8 mouse cellular contexts compared by ENCODE assay signal in genomic region chr8:123190678-123191077, GRCm38 (mm10). TPM values are rescaled to one million over a fixed set of nuclear protein-coding genes. Genes with fewer than 3 reads are reported as not detected.
DNase-seq lines count a peak whose midpoint lies in the region; ATAC-seq lines count a peak whose summit lies in the region.

No protein-coding gene starts in this region.

- peak overlapping the region; percentile 32; the same call in 1 of the 2 replicates for H3K4me2 ChIP-seq in lung, embryonic 16.5 days (ENCODE audit: low read depth, low read length)

- intact Hi-C loops in heart, postnatal 36 days (cut with DNase I), result loop anchor here (5.0 kb wide), 1 partner anchor 33 kb away; the partner anchor contains the start of gene Sult5a1

- DNase-seq in Muller cell, postnatal 12 days (ENCODE audit: inconsistent ontology term), result peak; percentile 84
- DNase-seq in c-Kit-positive CD71-negative TER-119-negative erythroid progenitor cells, embryonic 14.5 days (ENCODE audit: low read depth), result peak; percentile 62
- peak; percentile 65 to 78 for DNase-seq in heart, postnatal 36 days
- DNase-seq in layer of hippocampus, postnatal 14 days (ENCODE audit: low spot score in 2 of 2), result peak; percentile 60 to 78
- DNase-seq in right cerebral cortex, adult 2 months (ENCODE audit: low spot score in 2 of 2), result peak; percentile 83 to 86

- peak; percentile 99 for ATAC-seq in frontal cortex, adult (ENCODE audit: low TSS enrichment)
- ATAC-seq in lung, embryonic 16.5 days (ENCODE audit: low read depth), result peak; percentile 61; the same call in 1 of the 2 replicates
- ATAC-seq in inflammation-experienced regulatory T-cells, adult 6 months, result no peak

- 2% methylated on average over 9 of the region's 9 CpGs for WGBS in lung, embryonic 16.5 days

- H3K27me3 ChIP-seq in lung, embryonic 16.5 days (ENCODE audit: control insufficient read depth, insufficient read depth, low read depth, low read length), result no peaks in the 10 kb centered on the region

- no peaks in the 10 kb centered on the region for H3K9me3 ChIP-seq in lung, embryonic 16.5 days (ENCODE audit: control insufficient read depth, low read length)

- no peak overlapping the region for H3K4me3 ChIP-seq in lung, embryonic 16.5 days (ENCODE audit: low read length)

- H3K27ac ChIP-seq in lung, embryonic 16.5 days (ENCODE audit: low read length), result no peak overlapping the region

- H3K36me3 ChIP-seq in lung, embryonic 16.5 days (ENCODE audit: control insufficient read depth, insufficient read depth, low read length), result no peaks in the 10 kb centered on the region

- H3K9ac ChIP-seq in lung, embryonic 16.5 days (ENCODE audit: low read length), result 0 out of 2 replicates have a peak overlapping the region, but pooled peaks have one; percentile 11

- H3K4me1 ChIP-seq in lung, embryonic 16.5 days (replicated peaks; ENCODE audit: control insufficient read depth, insufficient read depth, low read length), result peaks cover 21% of the 10 kb centered on the region

RNA-seq across cellular contexts. Expression of gene Dpep1, which starts 4.6 kb away (rescaled TPM):
- total RNA-seq in heart, postnatal 36 days (2021), result 10 to 100 TPM; 32.3 to 53.6 TPM
- under 1 TPM; 0.50 to 0.71 TPM for total RNA-seq in layer of hippocampus, postnatal 14 days (2021)
- polyA plus RNA-seq in lung, embryonic 16.5 days (2015; fragmentation: Nextera tagmentation; extraction: Ambion mirVana), result 15.4 and 20.9 TPM in 2 replicates
- not detected for polyA plus RNA-seq in inflammation-experienced regulatory T-cells, adult 6 months (2017; shearing (Covaris generic))

RNA-seq across cellular contexts. Expression of gene Chmp1a, which starts 21.9 kb away (rescaled TPM):
- 10 to 100 TPM; 53.9 to 69.1 TPM for total RNA-seq in heart, postnatal 36 days (2021)
- 100 to 1,000 TPM; 114 to 131 TPM for total RNA-seq in layer of hippocampus, postnatal 14 days (2021)
- polyA plus RNA-seq in lung, embryonic 16.5 days (2015; fragmentation: Nextera tagmentation; extraction: Ambion mirVana), result 138 and 147 TPM in 2 replicates
- 100 to 1,000 TPM; 110 to 199 (median 154) TPM for polyA plus RNA-seq in inflammation-experienced regulatory T-cells, adult 6 months (2017; shearing (Covaris generic))

RNA-seq across cellular contexts. Expression of gene Spata33, which starts 22.0 kb away (rescaled TPM):
- 10 to 100 TPM; 22.5 to 27.2 TPM for total RNA-seq in heart, postnatal 36 days (2021)
- total RNA-seq in layer of hippocampus, postnatal 14 days (2021), result 10 to 100 TPM in 1 of 2 experiments, 1 to 10 TPM in 1; 9.5 to 10.6 TPM
- 6.7 and 7.1 TPM in 2 replicates for polyA plus RNA-seq in lung, embryonic 16.5 days (2015; fragmentation: Nextera tagmentation; extraction: Ambion mirVana)
- not detected for polyA plus RNA-seq in inflammation-experienced regulatory T-cells, adult 6 months (2017; shearing (Covaris generic))

RNA-seq across cellular contexts. Expression of gene Sult5a1, which starts 32.6 kb away (rescaled TPM):
- under 1 TPM; 0.58 to 0.79 TPM for total RNA-seq in heart, postnatal 36 days (2021)
- total RNA-seq in layer of hippocampus, postnatal 14 days (2021), result 1 to 10 TPM; 2.2 to 2.9 TPM
- polyA plus RNA-seq in lung, embryonic 16.5 days (2015; fragmentation: Nextera tagmentation; extraction: Ambion mirVana), result 21.2 and 24.7 TPM in 2 replicates
- polyA plus RNA-seq in inflammation-experienced regulatory T-cells, adult 6 months (2017; shearing (Covaris generic)), result under 1 TPM in 1 of 3 experiments, not detected in 2; 0.20 TPM

RNA-seq across cellular contexts. Expression of gene Cdk10, which starts 34.0 kb away (rescaled TPM):
- total RNA-seq in heart, postnatal 36 days (2021), result 10 to 100 TPM; 19.6 to 24.0 TPM
- total RNA-seq in layer of hippocampus, postnatal 14 days (2021), result 10 to 100 TPM; 74.0 to 82.4 TPM
- 30.0 and 30.1 TPM in 2 replicates for polyA plus RNA-seq in lung, embryonic 16.5 days (2015; fragmentation: Nextera tagmentation; extraction: Ambion mirVana)
- polyA plus RNA-seq in inflammation-experienced regulatory T-cells, adult 6 months (2017; shearing (Covaris generic)), result 10 to 100 TPM; 16.4 to 29.7 (median 24.3) TPM

Comparison
In these comparisons a context has a peak if more than half of its experiments do, and no peak if none do; other contexts are left out.
1. RNA of gene Dpep1, which starts 4.6 kb away (total RNA-seq): 32.3 to 53.6 TPM in heart, postnatal 36 days; 0.50 to 0.71 TPM in layer of hippocampus, postnatal 14 days; every median in the first group is over 10 times any median in the second.
2. Peak in every context shown above with its lines, with median percentiles within 50 percentile points of each other: DNase-seq.